Mouse (Mus musculus): ENCODE data around the gene Nav2.

DNA sequence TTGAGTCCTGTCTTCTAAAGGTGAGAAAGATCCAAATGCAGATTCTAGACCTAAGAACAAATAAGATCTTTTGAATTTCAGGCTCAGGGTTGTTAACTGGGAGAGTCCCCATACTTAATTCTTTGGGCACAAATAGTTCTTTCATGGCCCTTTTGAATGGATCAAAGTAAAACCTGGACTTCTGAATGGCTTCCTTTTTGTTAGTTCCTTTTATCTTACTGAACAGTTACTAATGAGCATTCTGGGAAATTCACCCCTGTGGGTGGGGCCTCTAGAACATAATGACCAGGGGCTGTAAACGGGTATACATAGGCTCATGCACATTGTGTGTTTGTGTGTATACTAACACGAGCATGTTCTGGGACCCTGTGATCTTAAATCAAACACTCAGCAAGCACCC, 429.2 kb downstream of the Nav2 start:
- no peak for TF ChIP-seq CTCF (IDR thresholded peaks at IDR 0.05; ENCODE audit: low read depth, low read length)
- no peak for TF ChIP-seq GATA1 (IDR thresholded peaks at IDR 0.05; ENCODE audit: borderline replicate concordance, low read length)
- no peak for TF ChIP-seq GATA2 (IDR thresholded peaks at IDR 0.05; ENCODE audit: borderline replicate concordance, low read depth, low read length)
- no peak for TF ChIP-seq TAL1 (conservative IDR thresholded peaks at IDR 0.05; ENCODE audit: low read depth, low read length)
- TF ChIP-seq POLR2AphosphoS5 (IDR thresholded peaks at IDR 0.05; ENCODE audit: insufficient replicate concordance, low read depth, low read length): no peak
